Mouse (Mus musculus) lung, postnatal 0 days (tissue): ENCODE data around the gene Grk6.

Source experiments
- CTCF ChIP-seq: IDR thresholded peaks from 2 replicates; pipeline ENCODE4 v1.5.1; 2016; ENCODE audit warnings: antibody characterized with exemption, mild to moderate bottlenecking
- EP300 ChIP-seq: IDR thresholded peaks from 2 replicates; pipeline ENCODE4 v1.6.1; 2016; ENCODE audit warnings: antibody characterized with exemption, mild to moderate bottlenecking, control low read depth

DNA sequence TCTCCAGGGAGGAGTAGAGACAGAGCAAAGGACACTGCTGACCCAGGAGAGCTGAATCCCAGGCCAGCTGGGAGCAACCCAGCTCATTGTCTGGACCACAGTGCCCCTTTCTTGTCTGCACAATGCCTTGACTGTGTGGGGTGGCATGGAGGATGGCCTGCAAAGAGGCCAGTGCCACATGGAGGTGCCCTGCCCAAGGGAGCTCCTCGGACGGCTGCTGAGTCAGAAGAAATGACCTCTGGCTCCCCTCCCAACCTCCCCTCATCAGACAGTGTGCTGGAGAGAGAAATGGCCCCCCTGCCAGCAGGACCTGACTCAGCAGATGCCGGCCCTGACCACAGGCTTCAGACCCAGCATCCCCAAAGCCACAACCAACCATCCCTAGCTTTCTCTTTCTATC lies 20.3 kb downstream of the Grk6 start:
- TF ChIP-seq EP300: no peak
- TF ChIP-seq CTCF: no peak
